Mouse (Mus musculus) urinary bladder, adult 2 months (tissue): ENCODE measurements around the gene Camk2g. TPM values are rescaled to one million over a fixed set of nuclear protein-coding genes. Genes with fewer than 3 reads are reported as not detected.
"Not testable (repeated sequence)": the region's sequence is repeated elsewhere in the genome, so short reads cannot be mapped to it uniquely, and the experiment has no call there.

ENCODE experiments used
- DNase-seq: peaks from one replicate; pipeline ENCODE4 v3.0.0; 2022; ENCODE audit warnings: low spot score
- polyA plus RNA-seq: library from polyadenylated mRNA; depleted of rRNA; stranded (reverse); fragments of >200 nt; gene quantifications from 2 replicates; pipeline ENCODE4 v1.2.3, GENCODE M21; 2012

Camk2g gene
- polyA plus RNA-seq, 1 experiment = 134 TPM

GRCm38 (mm10) chr14:20738511-20738910 lies 55.4 kb downstream of the Camk2g start:
- DNase-seq = no peak

- no peak for DNase-seq
These were observed 56.6 kb downstream of the Camk2g start for GRCm38 (mm10) chr14:20737306-20737705.

GRCm38 (mm10) chr14:20735892-20736390 lies 57.9 kb downstream of the Camk2g start:
- no peak for DNase-seq

GRCm38 (mm10) chr14:20735052-20735451 lies 58.8 kb downstream of the Camk2g start:
- DNase-seq = no peak

- DNase-seq = peak; percentile 90
These were observed 59.7 kb downstream of the Camk2g start, which contains the start of gene Ndst2 for GRCm38 (mm10) chr14:20733952-20734774. Gene Ndst2, minus strand, starts transcription at chr14:20734562.

- no peak for DNase-seq
These were observed 60.6 kb downstream of the Camk2g start for GRCm38 (mm10) chr14:20733041-20733951.

- no peak for DNase-seq
These were observed 62.9 kb downstream of the Camk2g start for GRCm38 (mm10) chr14:20730853-20731602.

GRCm38 (mm10) chr14:20729871-20730270 lies 64.0 kb downstream of the Camk2g start:
- no peak for DNase-seq

- no peak for DNase-seq
These were observed 68.1 kb downstream of the Camk2g start for GRCm38 (mm10) chr14:20725660-20726339.

- no peak for DNase-seq
These were observed 69.8 kb downstream of the Camk2g start for GRCm38 (mm10) chr14:20724043-20724442.

- no peak for DNase-seq
These were observed 70.9 kb downstream of the Camk2g start for GRCm38 (mm10) chr14:20723006-20723405.

- no peak for DNase-seq
These were observed 72.5 kb downstream of the Camk2g start for GRCm38 (mm10) chr14:20721371-20721770.

GRCm38 (mm10) chr14:20719767-20720166 lies 74.1 kb downstream of the Camk2g start:
- no peak for DNase-seq

GRCm38 (mm10) chr14:20718443-20718842 lies 75.4 kb downstream of the Camk2g start:
- no peak for DNase-seq

GRCm38 (mm10) chr14:20713832-20714231 lies 80.1 kb downstream of the Camk2g start:
- DNase-seq = no peak

- no peak for DNase-seq
These were observed 85.6 kb downstream of the Camk2g start for GRCm38 (mm10) chr14:20708239-20708638.

GRCm38 (mm10) chr14:20707201-20708190 lies 86.4 kb downstream of the Camk2g start, which contains the start of gene Zswim8:
Gene Zswim8, plus strand, starts transcription at chr14:20707552.
- peak; percentile 86 for DNase-seq

- not testable (repeated sequence) for DNase-seq
These were observed 90.4 kb downstream of the Camk2g start for GRCm38 (mm10) chr14:20703461-20703860.

GRCm38 (mm10) chr14:20702741-20703381 lies 91.0 kb downstream of the Camk2g start, which contains the start of gene Chchd1:
Gene Chchd1, plus strand, starts transcription at chr14:20703006.
- peak; percentile 93 for DNase-seq
